Mouse (Mus musculus) naive thymus-derived CD4-positive, alpha-beta T cell, adult 2 months (primary cell): ENCODE data around the gene Mef2a.
A peak's percentile ranks its signal among the peaks of the same experiment; 100 is the strongest.
"Not testable (repeated sequence)": the region's sequence is repeated elsewhere in the genome, so short reads cannot be mapped to it uniquely, and the experiment has no call there.

Source experiments
- DNase-seq: peaks from one replicate; pipeline ENCODE4 v3.0.0-alpha.2; 2011; ENCODE audit warnings: low read depth

Mef2a gene

DNA sequence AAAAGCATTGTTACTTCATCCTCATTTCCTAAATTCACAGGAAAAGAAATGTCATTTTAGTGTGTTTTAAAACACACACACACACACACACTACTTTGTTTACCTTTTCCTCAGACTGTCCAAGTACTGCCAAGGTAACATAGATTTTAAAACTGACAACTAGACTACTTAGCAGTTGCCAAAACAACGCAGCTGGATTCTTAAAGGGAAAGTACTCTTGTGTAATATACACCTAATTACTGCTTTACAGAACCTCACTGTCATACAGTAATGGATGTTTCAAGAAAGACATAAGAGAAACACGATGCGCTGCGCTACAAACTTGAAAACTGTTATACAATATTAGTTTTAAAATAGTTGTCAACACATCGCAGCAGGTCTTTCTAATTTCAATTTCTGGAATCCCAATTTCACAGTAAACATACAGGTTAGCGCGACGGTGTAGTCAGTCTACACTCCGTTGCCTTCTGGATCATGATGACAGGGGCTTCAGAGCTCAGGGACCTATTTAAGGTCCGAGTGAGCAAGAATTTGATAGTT is 1.2 kb downstream of the Mef2a start:
- DNase-seq = peak; percentile 43

DNA sequence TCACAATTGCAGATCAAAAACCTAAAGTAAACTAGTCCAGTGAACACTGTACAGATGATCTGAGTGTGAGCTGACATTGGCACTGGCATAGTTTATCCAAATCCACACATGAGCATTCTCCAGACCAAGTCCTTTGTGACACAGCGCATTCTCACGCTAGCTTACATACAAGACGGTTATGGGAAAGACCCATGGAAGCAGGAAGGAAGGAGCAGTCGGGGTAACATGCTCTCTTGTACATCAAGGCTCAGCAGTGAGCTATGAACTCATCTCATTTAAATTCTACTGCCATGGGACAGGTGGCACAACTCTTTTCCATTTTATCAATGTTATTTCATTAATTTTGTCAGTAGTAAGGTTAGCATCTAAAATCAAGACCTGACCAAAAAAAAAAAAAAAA is 3.0 kb downstream of the Mef2a start:
- no peak for DNase-seq

DNA sequence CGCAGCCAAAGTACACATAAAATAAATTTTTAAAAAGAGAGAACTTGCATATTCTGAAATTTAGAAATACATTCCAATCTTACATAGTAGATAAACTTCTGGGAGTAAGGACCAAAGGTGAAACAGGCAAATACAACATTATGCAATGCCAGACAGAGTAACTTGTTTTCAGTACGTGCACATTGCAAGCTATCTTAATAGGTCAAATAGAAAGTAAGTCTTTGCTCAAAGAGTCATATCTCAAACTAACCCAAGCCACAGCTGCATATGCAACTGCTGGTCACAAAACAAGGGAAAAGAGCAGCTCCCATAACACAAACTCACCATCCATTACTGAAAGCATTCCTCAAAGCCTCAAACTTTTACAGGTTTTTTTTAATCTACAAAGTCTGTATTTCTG is 4.3 kb downstream of the Mef2a start:
- DNase-seq = no peak

DNA sequence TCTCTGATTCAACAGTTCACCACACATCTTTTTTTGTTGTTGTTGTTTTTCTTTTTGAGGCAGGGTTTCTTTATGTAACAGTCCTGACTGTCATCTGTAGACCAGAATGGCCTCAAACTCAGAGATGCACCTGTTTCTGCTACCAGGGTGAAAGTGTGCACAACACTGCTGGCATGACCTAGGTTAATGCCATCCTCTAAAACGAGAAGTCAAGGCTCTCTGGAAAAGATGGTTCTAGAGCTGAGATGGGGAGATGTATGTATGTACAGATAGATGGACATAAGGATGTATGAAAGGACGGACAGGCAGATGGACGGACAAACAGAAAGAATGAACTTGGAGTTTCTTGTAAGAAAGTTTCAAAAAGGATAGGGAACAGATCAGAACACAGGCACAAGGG is 12.1 kb downstream of the Mef2a start:
- DNase-seq = no peak

DNA sequence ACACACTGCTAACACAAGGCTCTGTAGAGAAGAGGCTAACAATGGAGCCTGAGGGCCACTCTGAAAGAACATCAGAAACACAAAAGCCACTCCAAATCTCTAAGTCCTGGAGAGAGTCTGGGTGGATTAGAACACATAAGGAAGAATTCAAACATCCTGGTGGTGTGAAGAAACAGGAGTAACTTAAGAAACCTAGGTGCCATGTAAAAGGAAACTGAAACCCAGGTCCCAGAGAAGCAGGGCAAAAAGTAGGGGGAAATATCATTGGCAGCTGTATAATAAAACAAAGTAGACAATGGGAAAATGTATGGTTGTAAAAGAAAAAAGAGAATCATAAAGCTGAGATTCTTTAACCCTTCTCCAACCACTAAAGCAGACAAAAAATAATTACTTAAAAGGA is 12.8 kb downstream of the Mef2a start:
- DNase-seq = no peak

DNA sequence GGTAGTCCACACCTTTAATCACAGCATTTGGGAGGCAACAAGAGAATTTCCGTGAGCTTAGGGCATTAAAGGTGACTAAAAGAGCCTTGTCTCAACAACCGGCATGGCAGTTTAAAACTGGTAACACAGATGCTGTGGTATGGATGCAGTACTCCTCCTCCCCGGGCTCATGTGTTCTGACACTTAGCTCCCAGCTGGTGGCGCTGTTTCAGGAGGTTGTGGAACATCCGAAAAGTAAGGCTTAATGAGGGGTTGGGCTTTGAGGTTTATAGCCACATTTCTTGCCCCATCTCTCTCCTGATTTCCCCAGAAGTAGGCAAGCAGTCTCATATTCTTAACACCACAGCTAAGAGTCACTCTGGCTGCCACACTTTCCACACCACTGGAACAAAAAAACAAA is 16.8 kb downstream of the Mef2a start:
- peak; percentile 51 for DNase-seq

DNA sequence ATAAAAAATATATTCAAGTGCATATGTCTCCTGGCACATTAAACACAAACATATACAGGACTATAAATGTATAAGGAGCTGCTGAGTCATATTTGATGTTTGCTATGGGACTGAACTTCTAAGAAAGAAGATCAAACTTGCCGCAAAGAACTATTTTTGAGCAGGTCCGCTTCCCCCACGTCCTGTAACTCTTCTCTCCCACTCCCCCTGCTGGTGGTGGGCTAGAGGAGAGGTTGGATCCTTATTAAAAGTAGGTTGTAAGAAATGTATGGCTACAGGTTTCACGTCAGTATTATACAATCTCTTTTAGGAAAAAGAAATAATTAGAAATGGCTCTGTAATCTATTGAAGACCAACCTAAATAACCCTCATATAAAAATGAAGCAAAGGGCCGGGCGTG is 19.0 kb downstream of the Mef2a start:
- peak; percentile 85 for DNase-seq

DNA sequence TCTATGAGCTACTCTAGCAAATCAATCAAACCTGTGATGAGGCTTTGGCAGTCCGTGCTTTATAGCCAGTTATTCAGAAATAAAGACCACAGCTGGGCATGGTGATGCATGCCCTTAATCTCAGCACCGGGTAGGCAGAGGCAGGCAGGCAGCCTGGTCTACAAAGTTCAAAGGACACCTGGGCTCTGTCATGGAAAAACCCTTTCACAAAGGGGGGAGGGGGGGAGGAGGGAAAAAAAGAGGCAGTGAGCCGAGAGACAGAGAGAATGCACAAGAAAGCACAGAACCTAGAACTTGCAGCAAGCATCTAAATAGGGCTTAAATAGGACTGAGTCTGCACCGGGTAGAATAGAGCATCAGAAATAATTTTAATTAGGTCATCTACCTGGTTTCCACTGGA is 19.7 kb downstream of the Mef2a start:
- DNase-seq = peak; percentile 48

DNA sequence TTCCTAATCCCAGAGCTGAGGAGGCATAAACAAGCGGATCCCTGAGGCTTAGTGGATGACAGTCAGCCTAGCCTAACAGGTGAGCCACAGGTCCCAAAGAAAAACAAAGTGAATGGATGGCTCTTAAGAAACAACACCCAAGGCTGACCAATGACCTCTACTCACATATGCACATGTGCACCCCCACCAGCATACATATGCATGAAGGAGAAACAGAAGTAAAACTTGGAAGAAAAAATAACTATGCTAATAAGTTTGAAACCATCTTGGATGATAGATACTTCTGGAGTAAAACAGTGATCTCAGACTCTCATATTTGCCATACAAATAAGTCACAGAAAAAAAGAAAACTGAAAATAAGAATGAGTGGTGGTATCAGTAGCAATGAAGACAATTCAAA is 28.2 kb downstream of the Mef2a start:
- no peak for DNase-seq

DNA sequence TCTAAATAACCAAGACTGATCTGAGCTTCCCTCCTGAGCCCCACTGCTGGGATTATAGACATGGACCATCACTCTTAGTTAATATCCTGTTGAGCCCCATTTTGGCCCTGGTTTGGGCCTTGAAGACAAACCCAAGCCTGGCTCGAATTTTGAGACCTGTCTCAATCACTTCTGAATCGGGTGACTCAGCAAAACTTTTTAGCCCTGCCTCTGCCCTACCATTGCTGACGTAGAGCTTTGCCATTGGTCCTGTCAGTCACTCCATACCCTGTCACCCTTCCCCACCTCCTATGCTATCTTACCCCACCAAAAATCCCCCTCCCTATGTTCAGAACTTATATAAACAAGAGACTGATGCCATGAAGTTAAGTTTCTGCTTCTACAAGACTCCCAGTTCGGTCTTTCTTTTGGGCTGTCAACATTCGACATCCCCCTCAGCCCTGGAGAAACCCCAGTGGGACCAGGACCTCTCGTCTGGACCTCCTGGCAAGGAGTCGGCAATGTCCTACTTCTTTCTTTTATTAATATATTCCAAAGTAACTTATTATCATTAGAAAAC is 30.5 kb downstream of the Mef2a start:
- DNase-seq = no peak

DNA sequence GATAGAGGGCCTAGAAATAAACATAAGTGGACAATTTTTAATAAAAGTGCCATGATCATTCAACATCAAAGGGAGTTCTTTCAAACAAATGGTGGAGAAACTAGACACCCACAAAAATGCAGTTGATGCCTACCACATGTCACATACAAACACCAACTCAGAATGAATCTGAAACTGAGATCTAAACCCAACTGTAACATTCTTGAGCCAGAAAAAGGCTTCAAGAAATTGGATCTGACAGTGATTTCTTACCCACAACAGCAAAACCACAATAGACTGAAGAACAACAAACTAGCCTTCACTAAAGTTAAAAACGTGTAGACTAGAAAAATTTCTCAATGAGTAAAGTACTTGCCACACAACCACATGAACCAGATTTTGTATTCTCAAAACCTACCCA is 52.3 kb downstream of the Mef2a start:
- no peak for DNase-seq

DNA sequence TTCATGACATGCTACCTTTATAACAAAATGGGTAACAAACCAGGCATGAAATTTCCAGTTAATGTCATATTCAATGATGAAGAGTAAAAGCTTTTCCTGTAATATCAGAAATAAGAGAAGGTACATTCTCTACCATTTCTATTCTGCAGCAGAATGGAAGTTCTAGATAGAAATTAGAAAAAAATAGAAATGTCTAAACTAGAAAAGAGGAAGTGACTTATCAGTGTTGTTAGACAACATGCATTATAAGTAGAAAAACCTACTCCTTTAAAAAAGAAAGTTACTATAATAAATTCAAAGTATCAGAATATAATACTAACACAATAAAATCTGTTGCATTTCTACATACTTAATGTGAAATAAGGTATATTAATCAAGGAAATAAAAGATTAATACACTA is 54.0 kb downstream of the Mef2a start:
- DNase-seq = no peak

DNA sequence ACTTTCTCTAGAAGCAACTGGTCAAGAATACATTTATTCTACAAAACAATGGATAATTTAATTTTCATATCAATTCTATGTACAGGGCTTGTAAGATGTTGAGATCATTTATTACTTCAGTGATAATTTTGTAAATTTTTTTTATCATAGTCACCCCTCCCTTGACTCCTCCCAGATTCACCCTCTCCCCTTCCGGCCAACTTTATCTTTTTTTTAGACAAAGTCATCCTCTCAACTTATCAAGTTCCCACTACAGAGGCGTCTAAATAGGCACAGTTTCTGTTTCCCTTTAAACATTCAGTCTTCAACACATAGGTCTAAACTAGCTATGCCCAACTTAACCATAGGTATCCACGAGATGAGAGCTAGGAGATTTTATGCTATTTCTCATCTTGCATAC is 59.5 kb downstream of the Mef2a start:
- no peak for DNase-seq

DNA sequence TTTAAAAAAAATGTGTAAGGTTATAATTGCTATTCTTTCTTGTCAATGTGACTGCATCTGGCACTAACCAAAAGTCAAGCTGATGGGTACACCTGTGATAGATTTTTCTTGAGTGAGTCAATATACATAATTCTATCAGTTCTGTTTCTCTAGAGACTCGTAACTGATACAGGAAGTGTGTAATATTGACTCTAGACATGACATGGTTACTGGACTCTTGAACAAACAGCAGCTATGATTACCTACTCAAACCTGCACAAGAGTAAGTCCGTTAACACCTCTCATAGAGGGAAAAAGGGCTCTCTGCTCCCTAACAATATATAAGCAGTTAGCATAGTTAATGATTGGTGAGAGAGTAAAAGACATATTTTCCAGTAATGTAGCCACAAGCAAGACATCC is 62.5 kb downstream of the Mef2a start:
- no peak for DNase-seq

DNA sequence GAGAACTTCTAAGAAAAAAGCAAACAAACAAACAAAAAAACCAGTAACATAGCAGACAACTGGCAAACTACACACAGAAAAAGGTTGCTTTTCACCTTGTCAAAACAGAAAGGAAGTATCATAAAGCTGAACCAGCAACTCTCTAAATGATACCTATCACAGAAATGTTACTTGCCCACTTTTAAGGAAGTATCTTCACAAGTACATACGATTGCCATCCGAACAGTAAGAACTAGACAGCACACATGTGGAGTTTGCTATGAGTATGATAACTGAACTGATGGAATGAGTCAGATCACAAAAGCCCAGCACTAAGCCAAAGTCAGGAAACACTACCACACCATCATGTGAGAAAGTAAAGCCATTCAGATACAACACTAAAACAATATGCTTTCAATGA is 64.6 kb downstream of the Mef2a start:
- DNase-seq = no peak

DNA sequence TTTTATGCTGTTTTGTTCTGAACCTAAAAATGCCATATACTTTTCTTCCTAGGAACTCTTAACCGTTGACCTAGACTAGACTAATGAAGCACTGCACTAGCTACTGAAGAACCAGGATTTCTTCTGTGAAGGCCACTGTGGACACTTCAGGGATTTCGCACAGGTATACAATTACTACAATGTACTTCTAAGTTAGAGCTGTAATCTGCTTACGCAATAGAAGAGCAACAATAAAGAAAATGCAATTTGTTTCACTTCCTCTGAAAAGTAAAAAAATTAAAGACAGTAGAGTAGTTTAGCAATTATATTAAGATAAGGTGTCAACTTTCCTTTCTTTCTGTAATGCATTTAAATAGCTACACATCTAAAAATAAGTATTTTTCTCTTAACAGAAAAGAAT is 65.6 kb downstream of the Mef2a start:
- no peak for DNase-seq

DNA sequence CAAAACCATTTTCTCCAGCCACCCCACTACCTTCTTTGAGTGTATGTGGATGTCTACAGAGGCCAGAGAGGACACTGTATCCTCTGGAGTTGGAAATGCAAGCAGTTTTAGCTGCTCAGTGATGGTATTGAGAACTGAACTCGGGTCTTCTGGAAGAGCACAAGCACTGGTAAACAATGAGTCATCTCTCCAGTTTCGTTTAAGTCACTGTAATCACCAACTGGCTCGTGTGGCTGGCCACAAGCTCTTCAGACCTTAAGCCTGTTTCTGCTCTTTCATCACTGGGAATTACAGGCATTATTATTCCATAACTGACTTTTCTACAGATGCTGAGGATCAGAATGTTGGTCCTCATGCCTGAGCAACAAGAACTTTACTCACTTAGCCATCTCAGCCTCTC is 67.7 kb downstream of the Mef2a start:
- DNase-seq = no peak

DNA sequence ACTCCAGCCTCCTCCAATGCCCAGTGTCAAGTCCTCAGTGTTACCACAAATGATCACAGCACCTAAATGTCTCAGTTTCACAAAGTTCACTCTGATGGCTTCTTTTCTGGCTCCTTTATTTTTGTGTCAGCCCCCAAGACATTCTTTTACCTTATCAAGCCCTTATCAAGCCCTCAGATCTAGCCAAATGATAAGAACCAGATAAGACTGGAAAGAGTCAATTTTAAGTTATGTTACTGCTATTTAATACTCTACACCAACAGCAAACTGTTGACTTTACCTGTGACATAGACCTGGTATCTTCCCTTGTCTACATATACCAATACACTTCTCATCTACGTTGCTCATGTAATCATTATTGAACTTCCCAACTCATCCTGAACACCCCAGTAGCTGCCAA is 76.2 kb downstream of the Mef2a start:
- DNase-seq = no peak

DNA sequence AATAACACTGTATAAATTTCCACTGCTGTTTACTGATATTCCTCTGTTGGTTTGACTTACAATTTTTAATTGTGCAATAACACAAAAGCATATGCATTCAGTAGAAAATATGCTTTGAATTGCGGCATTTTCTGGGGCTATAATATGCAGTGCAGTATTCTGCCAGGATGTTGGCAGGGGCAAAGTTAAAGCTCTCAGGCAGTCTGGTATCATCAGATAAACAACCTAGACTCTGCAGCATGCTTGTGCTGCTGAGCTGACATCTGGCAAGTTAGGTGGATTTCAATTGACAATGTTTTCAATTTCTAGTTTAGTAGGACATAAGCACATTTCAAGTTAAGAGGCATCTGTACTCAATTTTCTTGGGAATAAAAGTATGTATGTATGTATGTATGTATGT is 81.3 kb downstream of the Mef2a start:
- no peak for DNase-seq

DNA sequence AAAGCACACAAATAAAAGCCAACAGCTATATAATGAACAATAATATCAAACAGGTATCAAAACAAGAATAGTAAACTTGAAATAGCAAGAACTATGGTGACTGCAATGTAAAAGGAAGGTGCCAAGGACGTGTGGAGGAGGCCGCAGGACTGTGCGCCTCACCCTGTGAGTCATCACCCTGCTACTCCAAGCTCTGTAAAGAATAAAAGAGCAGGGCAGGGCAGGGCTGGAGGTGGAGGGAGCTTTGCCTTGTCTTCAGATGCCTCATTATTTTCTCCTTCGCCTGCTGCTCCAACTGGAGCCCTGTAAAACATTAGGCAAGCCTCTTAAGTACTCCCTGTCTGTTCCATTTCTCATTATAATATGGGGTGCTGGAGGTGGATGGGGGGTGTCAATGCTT is 85.2 kb downstream of the Mef2a start:
- DNase-seq = no peak

DNA sequence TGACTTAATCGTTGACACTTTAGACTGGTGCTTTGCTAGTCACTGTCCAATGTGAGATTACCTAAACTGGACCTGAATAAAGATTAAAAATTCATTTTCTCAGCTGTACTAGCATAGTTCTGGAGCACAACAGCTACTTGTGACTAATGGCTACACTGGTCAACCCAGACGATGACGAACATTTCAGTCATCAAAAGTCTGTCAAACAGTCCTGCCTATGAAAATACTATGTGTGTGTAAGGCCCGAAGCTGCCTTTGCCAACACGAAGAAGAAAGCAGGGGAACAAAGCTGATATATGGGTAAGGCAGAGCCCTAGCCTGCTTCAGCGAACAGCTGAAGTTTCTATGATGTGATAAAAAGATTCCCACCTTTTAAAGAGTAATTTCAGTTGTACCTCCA is 89.1 kb downstream of the Mef2a start:
- no peak for DNase-seq

DNA sequence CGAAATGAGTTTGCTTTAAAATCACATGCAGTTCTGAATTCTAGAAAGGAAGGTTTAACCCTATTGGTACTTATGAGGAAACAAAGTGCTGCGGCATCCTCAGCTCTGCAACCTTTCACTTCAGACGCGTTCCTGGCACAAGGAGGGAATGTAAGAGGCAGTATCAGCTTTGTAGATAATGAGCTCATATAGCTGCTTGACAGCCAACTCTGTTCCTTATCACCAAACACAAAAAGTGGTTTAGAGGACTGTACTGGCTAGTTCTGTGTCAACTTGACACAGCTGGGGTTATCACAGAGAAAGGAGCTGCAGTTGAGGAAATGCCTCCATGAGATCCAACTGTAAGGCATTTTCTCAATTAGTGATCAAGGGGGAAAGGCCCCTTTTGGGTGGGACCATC is 102.2 kb downstream of the Mef2a start:
- DNase-seq = not testable (repeated sequence)

DNA sequence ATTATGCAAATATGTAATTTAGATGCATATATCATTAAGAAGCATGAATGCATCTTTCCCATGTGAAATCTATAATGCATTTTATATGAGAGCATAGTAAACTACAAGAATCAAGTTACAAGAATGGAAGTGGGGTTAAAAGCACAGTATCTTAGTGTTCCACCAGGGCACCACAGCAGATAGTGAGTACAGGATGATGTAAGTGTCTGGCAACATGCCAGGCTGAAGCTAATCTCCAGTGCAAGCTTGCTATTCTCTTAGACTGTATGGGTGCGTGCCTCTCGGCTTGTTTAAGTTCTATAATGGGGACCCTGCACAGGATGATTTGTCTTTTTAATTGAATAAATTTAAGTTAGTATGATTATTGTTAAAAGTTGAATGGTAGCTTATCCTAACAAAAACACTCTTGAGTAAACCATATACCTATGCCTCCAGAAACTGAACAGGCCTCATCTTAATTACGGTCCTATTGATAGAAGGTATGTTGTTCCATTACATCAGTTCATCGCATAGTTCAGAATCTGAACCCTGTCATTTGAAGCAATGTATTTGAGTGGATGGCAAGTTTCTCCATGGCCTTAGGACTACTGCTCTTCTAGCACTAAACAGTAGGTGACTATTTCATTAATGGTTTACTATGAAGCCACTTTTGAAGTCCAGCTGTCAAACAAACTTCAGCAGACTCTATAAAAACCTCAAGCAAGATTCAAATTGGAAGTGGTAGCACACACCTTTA is 112.7 kb downstream of the Mef2a start:
- peak; percentile 22 for DNase-seq

DNA sequence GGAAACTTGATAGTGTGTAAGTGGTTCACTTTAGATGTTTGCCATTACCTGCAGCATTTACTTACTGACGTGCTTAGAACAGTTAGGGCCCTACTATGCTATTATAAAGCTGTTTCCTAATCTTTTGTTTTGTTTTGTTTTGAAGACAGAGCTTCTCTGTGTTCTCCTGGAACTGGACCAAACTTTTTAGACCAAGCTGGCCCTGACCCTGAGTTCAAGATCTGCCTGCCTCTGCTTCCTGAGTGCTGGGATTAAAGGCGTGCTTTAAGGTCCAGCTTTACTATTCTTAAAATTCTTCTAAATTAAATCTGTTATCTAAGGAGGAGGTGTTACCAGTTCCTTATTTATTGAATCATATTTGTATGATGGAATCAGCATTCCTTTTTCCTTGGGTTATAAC is 126.6 kb downstream of the Mef2a start:
- no peak for DNase-seq
